Comparison of ENCODE assay signal across 8 mouse cellular contexts in genomic region chr1:86503906-86504696, GRCm38 (mm10). TPM values are rescaled to one million over a fixed set of nuclear protein-coding genes. Genes with fewer than 3 reads are reported as not detected.
A peak's percentile ranks its signal among the peaks of the same experiment; 100 is the strongest.
DNase-seq lines count a peak whose midpoint lies in the region; ATAC-seq lines count a peak whose summit lies in the region.

No protein-coding gene starts in this region.

- no peaks in the 10 kb centered on the region for H3K9me3 ChIP-seq in hindbrain, embryonic 14.5 days (ENCODE audit: control insufficient read depth, low read length)

- peak overlapping the region; percentile 97 for H3K27ac ChIP-seq in hindbrain, embryonic 14.5 days

- H3K27me3 ChIP-seq in hindbrain, embryonic 14.5 days (ENCODE audit: control insufficient read depth, insufficient read depth, low read length), result no peaks in the 10 kb centered on the region

- H3K4me2 ChIP-seq in hindbrain, embryonic 14.5 days (replicated peaks), result peak overlapping the region; percentile 68

- no peaks in the 10 kb centered on the region for H3K36me3 ChIP-seq in hindbrain, embryonic 14.5 days (replicated peaks; ENCODE audit: control insufficient read depth, insufficient read depth)

- H3K4me3 ChIP-seq in hindbrain, embryonic 14.5 days (replicated peaks; ENCODE audit: low read length), result peak overlapping the region; percentile 45

- WGBS in hindbrain, embryonic 14.5 days, result under 1% methylated on average over 64 of the region's 64 CpGs

- DNase-seq in NIH3T3 (ENCODE audit: low read depth), result peak; percentile 98
- peak; percentile 90 to 93 for DNase-seq in cerebellum, postnatal 36 days
- peak; percentile 91 to 92 for DNase-seq in frontal cortex, postnatal 36 days (ENCODE audit: low spot score in 2 of 2)
- peak; percentile 89 for DNase-seq in hindbrain, embryonic 14.5 days (ENCODE audit: low spot score)
- DNase-seq in left cerebral cortex, adult 11 months (ENCODE audit: low spot score), result peak; percentile 91
- peak; percentile 97 for DNase-seq in lung, postnatal 36 days
- peak; percentile 98 for DNase-seq in retina, postnatal 1 day
- peak; percentile 95 for DNase-seq in thymus, postnatal 4 days

- peak overlapping the region; percentile 82 for H3K9ac ChIP-seq in hindbrain, embryonic 14.5 days

- ATAC-seq in hindbrain, embryonic 14.5 days (ENCODE audit: low FRiP score), result peak; percentile 91

- peaks cover 39% of the 10 kb centered on the region for H3K4me1 ChIP-seq in hindbrain, embryonic 14.5 days (replicated peaks; ENCODE audit: control insufficient read depth, insufficient read depth, low read length)

RNA-seq across cellular contexts. Expression of gene Ptma, which starts 22.4 kb away (rescaled TPM):
- 1,567 and 1,692 TPM in 2 replicates for polyA plus RNA-seq in hindbrain, embryonic 14.5 days (2014; fragmentation: Nextera tagmentation; extraction: Ambion mirVana)

Comparison
In these comparisons a context has a peak if more than half of its experiments do, and no peak if none do; other contexts are left out.
1. Peak in every context shown above with its lines: DNase-seq, ATAC-seq, H3K4me3 ChIP-seq and H3K27ac ChIP-seq.